Mouse (Mus musculus) layer of hippocampus, postnatal 25 days (tissue): ENCODE data around the gene Bbs12. TPM values are rescaled to one million over a fixed set of nuclear protein-coding genes. Genes with fewer than 3 reads are reported as not detected.

Experiments
- total RNA-seq, 2 experiments: library from RNA; stranded (reverse); gene quantifications; 2 replicates each; pipeline ENCODE4 v1.2.3; 2021

Gene Bbs12
- total RNA-seq, 2 experiments from 2014 or later: 4.5 to 6.4 TPM

Other genes starting within 250 kb of the Bbs12 start
- not detected for gene Adad1, start 249.0 kb upstream of the Bbs12 start, total RNA-seq
- gene Il2, start 186.6 kb upstream of the Bbs12 start, total RNA-seq: not detected
- gene Il21, start 79.9 kb upstream of the Bbs12 start, total RNA-seq: under 1 TPM in 1 of 2 experiments, not detected in 1; 0.14 TPM
- 10 to 100 TPM in 1 of 2 experiments, 1 to 10 TPM in 1; 9.4 to 11.2 TPM for gene Cetn4, start 154 bp downstream of the Bbs12 start, total RNA-seq
- gene Fgf2, start 35.8 kb downstream of the Bbs12 start, total RNA-seq: 1 to 10 TPM; 5.4 to 7.6 TPM
- gene Spata5, start 107.3 kb downstream of the Bbs12 start, total RNA-seq: 10 to 100 TPM; 17.9 to 26.7 TPM
- gene Nudt6, start 107.7 kb downstream of the Bbs12 start, total RNA-seq: 1 to 10 TPM; 5.5 to 6.2 TPM